Mouse (Mus musculus): Measurements from ENCODE around the gene Lekr1. TPM values are rescaled to one million over a fixed set of nuclear protein-coding genes. Genes with fewer than 3 reads are reported as not detected.

The Lekr1 gene
- polyA plus RNA-seq, 1 experiment from 2014 or later = 6.2 TPM

GRCm38 (mm10) chr3:65648913-65649312 is 17.1 kb upstream of the Lekr1 start:
- Histone ChIP-seq H3K36me3 (ENCODE audit: control insufficient read depth, insufficient read depth, low read length) (no peaks in the 10 kb centered on the region), H3K4me3 (ENCODE audit: low read depth, low read length) (no peak overlapping the region), H3K27ac (ENCODE audit: low read depth, low read length) (no peak overlapping the region), H3K9me3 (ENCODE audit: control insufficient read depth, low read length) (no peaks in the 10 kb centered on the region), H3K27me3 (ENCODE audit: control insufficient read depth, insufficient read depth, low read length) (no peaks in the 10 kb centered on the region), H3K9ac (ENCODE audit: low read length) (no peak overlapping the region), H3K4me2 (ENCODE audit: low read depth) (no peak overlapping the region), H3K4me1 (ENCODE audit: control insufficient read depth, insufficient read depth, low read length) (no peaks in the 10 kb centered on the region)
- peak; percentile 31; the same call in 1 of the 2 replicates for ATAC-seq (ENCODE audit: insufficient read depth, low FRiP score, low TSS enrichment)
- DNase-seq (ENCODE audit: low spot score) = no peak
- WGBS = 58% methylated on average over 1 of the region's 1 CpGs

GRCm38 (mm10) chr3:65650156-65650815 is 15.7 kb upstream of the Lekr1 start:
- no peak overlapping the region for H3K4me2 ChIP-seq (ENCODE audit: low read depth)
- H3K4me3 ChIP-seq (ENCODE audit: low read depth, low read length) = no peak overlapping the region
- no peaks in the 10 kb centered on the region for H3K4me1 ChIP-seq (ENCODE audit: control insufficient read depth, insufficient read depth, low read length)
- 64% methylated on average over 7 of the region's 7 CpGs for WGBS
- H3K9me3 ChIP-seq (ENCODE audit: control insufficient read depth, low read length) = no peaks in the 10 kb centered on the region
- H3K36me3 ChIP-seq (ENCODE audit: control insufficient read depth, insufficient read depth, low read length) = no peaks in the 10 kb centered on the region
- no peaks in the 10 kb centered on the region for H3K27me3 ChIP-seq (ENCODE audit: control insufficient read depth, insufficient read depth, low read length)
- DNase-seq (ENCODE audit: low spot score) (no peak), ATAC-seq (ENCODE audit: insufficient read depth, low FRiP score, low TSS enrichment) (no peak)
- no peak overlapping the region for H3K27ac ChIP-seq (ENCODE audit: low read depth, low read length)
- H3K9ac ChIP-seq (ENCODE audit: low read length) = no peak overlapping the region

DNA sequence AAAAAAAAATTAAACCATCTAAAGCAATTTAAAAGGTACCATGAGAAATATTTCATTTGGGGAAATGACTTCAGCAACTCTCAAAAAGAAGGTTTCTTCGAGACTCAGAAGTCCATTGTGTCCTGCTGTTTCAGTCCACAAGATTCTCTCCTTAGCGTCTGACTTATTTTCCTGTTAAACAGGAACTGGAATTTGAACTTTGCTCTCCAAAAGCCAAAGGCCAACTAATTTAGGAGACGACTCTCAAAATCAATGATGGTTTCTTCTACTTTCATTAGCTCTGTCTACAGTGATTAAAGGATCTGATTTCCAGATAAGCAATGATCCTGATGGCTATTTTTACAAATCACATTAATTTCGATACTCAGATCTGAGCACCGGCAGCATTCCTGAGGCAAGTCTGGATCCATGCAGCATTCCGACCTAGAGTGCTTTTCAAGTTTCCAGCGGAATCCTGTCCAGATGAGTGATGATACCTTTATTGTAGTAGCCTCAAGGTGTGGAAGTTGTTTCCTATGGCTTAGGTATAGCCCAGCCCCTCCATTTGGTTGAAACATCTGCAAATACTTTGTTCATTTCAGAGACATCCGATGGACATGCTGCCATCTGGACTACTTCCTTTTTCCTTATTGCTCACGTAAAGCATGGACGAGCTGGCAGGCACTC is 11.4 kb upstream of the Lekr1 start:
- Histone ChIP-seq H3K9me3 (ENCODE audit: control insufficient read depth, low read length) (no peaks in the 10 kb centered on the region), H3K27ac (ENCODE audit: low read depth, low read length) (no peak overlapping the region), H3K4me3 (ENCODE audit: low read depth, low read length) (no peak overlapping the region), H3K4me1 (ENCODE audit: control insufficient read depth, insufficient read depth, low read length) (peaks cover 11% of the 10 kb centered on the region; the same call in 1 of the 2 replicates), H3K27me3 (ENCODE audit: control insufficient read depth, insufficient read depth, low read length) (no peaks in the 10 kb centered on the region), H3K4me2 (ENCODE audit: low read depth) (no peak overlapping the region), H3K9ac (ENCODE audit: low read length) (no peak overlapping the region), H3K36me3 (ENCODE audit: control insufficient read depth, insufficient read depth, low read length) (no peaks in the 10 kb centered on the region)
- 50% methylated on average over 10 of the region's 10 CpGs for WGBS
- ATAC-seq (ENCODE audit: insufficient read depth, low FRiP score, low TSS enrichment) (no peak), DNase-seq (ENCODE audit: low spot score) (no peak)

GRCm38 (mm10) chr3:65656451-65656850 is 9.6 kb upstream of the Lekr1 start:
- H3K27ac ChIP-seq (ENCODE audit: low read depth, low read length) = no peak overlapping the region
- H3K9ac ChIP-seq (ENCODE audit: low read length) = no peak overlapping the region
- H3K4me3 ChIP-seq (ENCODE audit: low read depth, low read length) = no peak overlapping the region
- 56% methylated on average over 7 of the region's 7 CpGs for WGBS
- peaks cover 11% of the 10 kb centered on the region; the same call in 1 of the 2 replicates for H3K4me1 ChIP-seq (ENCODE audit: control insufficient read depth, insufficient read depth, low read length)
- DNase-seq (ENCODE audit: low spot score) (no peak), ATAC-seq (ENCODE audit: insufficient read depth, low FRiP score, low TSS enrichment) (0 out of 2 replicates have a peak, but pooled peaks have one; percentile 0)
- no peak overlapping the region for H3K4me2 ChIP-seq (ENCODE audit: low read depth)
- no peaks in the 10 kb centered on the region for H3K9me3 ChIP-seq (ENCODE audit: control insufficient read depth, low read length)
- no peaks in the 10 kb centered on the region for H3K27me3 ChIP-seq (ENCODE audit: control insufficient read depth, insufficient read depth, low read length)
- H3K36me3 ChIP-seq (ENCODE audit: control insufficient read depth, insufficient read depth, low read length) = no peaks in the 10 kb centered on the region

DNA sequence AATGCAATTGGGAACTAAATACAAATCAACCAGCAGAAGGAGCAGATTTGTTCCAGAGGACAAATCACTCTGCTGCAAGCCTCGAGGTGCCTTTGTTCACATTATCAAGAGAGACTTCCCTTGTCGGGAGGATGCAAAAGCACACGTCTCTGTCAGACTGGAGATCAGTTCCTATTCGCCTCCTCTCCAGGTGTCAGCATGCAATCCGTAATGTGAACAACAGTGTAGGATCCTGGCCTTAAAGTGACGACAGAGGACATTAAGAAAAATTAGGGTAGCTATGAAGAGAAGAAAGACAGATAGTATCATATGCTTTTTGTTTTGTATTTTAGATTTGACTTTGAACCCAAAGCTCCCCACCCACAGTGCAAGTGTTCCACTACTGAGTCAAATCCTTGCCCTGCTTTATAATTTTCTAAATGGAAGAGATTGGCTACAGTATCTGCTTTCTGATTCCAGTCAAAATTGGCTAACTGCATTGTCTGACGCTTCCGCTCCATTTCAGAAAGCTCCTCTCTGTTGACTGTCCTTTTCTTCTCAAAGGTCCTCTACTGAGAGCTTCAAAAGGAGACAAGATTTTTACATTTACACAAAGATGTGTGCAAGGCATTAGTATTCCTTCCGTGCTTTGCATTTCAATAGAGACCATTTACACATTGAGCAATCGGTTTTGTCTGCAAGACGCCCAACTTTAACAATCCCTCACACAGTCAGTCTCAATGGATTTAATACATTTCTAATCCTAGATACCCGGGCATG is 8.9 kb upstream of the Lekr1 start:
- Histone ChIP-seq H3K4me2 (ENCODE audit: low read depth) (peak overlapping the region; percentile 24; the same call in 1 of the 2 replicates), H3K27ac (ENCODE audit: low read depth, low read length) (0 out of 2 replicates have a peak overlapping the region, but pooled peaks have one; percentile 46), H3K9me3 (ENCODE audit: control insufficient read depth, low read length) (no peaks in the 10 kb centered on the region), H3K36me3 (ENCODE audit: control insufficient read depth, insufficient read depth, low read length) (no peaks in the 10 kb centered on the region), H3K4me1 (ENCODE audit: control insufficient read depth, insufficient read depth, low read length) (peaks cover 11% of the 10 kb centered on the region; the same call in 1 of the 2 replicates), H3K27me3 (ENCODE audit: control insufficient read depth, insufficient read depth, low read length) (no peaks in the 10 kb centered on the region), H3K4me3 (ENCODE audit: low read depth, low read length) (no peak overlapping the region), H3K9ac (ENCODE audit: low read length) (no peak overlapping the region)
- ATAC-seq (ENCODE audit: insufficient read depth, low FRiP score, low TSS enrichment) = peak; percentile 15; the same call in 1 of the 2 replicates
- peak; percentile 40 for DNase-seq (ENCODE audit: low spot score)
- WGBS = 19% methylated on average over 12 of the region's 12 CpGs

DNA sequence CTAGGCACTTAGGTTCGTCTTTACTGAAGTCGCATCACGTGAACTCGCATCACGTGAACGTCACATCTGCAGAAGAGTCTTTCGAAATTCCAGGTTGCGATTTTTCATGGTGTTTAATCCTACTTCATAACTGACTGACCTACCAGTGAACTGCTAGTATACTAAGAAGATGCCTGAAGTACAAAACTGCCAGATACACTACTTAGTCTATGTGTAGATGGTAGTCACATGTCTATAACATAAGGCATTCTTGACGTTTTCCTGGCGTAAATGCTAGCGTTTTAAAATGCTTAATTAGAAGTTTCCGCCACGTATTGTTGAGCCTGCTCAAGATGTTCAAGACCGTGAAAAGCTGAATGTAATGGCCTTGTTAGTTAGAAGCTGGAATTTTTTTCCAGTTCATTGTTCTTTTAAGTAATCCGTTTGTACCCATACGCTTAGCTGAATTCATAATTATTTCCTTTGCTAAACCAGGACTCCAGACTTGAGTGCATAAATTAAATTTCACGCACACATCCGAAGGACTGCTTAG is 7.9 kb upstream of the Lekr1 start:
- no peak overlapping the region for H3K27ac ChIP-seq (ENCODE audit: low read depth, low read length)
- H3K4me2 ChIP-seq (ENCODE audit: low read depth) = peak overlapping the region; percentile 96
- WGBS = 4% methylated on average over 18 of the region's 18 CpGs
- H3K9ac ChIP-seq (ENCODE audit: low read length) = peak overlapping the region; percentile 72
- H3K4me1 ChIP-seq (ENCODE audit: control insufficient read depth, insufficient read depth, low read length) = peaks cover 11% of the 10 kb centered on the region; the same call in 1 of the 2 replicates
- peak overlapping the region; percentile 61 for H3K4me3 ChIP-seq (ENCODE audit: low read depth, low read length)
- H3K27me3 ChIP-seq (ENCODE audit: control insufficient read depth, insufficient read depth, low read length) = no peaks in the 10 kb centered on the region
- no peaks in the 10 kb centered on the region for H3K36me3 ChIP-seq (ENCODE audit: control insufficient read depth, insufficient read depth, low read length)
- H3K9me3 ChIP-seq (ENCODE audit: control insufficient read depth, low read length) = no peaks in the 10 kb centered on the region
- DNase-seq (ENCODE audit: low spot score) (peak; percentile 30), ATAC-seq (ENCODE audit: insufficient read depth, low FRiP score, low TSS enrichment) (peak; percentile 9)

GRCm38 (mm10) chr3:65658721-65659619 is 7.1 kb upstream of the Lekr1 start:
- H3K36me3 ChIP-seq (ENCODE audit: control insufficient read depth, insufficient read depth, low read length) = no peaks in the 10 kb centered on the region
- H3K9me3 ChIP-seq (ENCODE audit: control insufficient read depth, low read length) = no peaks in the 10 kb centered on the region
- H3K4me1 ChIP-seq (ENCODE audit: control insufficient read depth, insufficient read depth, low read length) = peaks cover 11% of the 10 kb centered on the region; the same call in 1 of the 2 replicates
- WGBS = under 1% methylated on average over 72 of the region's 72 CpGs
- H3K4me3 ChIP-seq (ENCODE audit: low read depth, low read length) = peak overlapping the region; percentile 61
- peak overlapping the region; percentile 49; the same call in 1 of the 2 replicates for H3K27ac ChIP-seq (ENCODE audit: low read depth, low read length)
- DNase-seq (ENCODE audit: low spot score) = peak; percentile 80
- H3K27me3 ChIP-seq (ENCODE audit: control insufficient read depth, insufficient read depth, low read length) = no peaks in the 10 kb centered on the region
- H3K4me2 ChIP-seq (ENCODE audit: low read depth) = peak overlapping the region; percentile 96
- H3K9ac ChIP-seq (ENCODE audit: low read length) = peak overlapping the region; percentile 72
- ATAC-seq (ENCODE audit: insufficient read depth, low FRiP score, low TSS enrichment) = peak; percentile 77

DNA sequence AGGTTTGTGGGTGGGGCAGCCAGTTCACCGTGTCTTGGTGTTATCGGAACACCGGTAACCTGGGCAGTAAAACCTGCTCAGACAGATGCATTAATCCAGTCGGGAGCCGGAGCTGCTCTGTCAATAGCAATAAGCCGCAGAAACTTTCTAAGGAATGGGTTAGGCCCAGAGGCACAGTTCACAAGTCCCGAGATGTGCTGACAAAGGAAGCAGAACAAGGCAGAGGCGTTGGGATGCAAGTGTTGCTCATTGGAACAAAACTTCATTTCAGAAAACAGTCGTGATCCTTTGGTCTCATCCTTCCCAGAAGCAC is 6.5 kb upstream of the Lekr1 start:
- DNase-seq (ENCODE audit: low spot score) (no peak), ATAC-seq (ENCODE audit: insufficient read depth, low FRiP score, low TSS enrichment) (peak; percentile 5; the same call in 1 of the 2 replicates)
- Histone ChIP-seq H3K4me3 (ENCODE audit: low read depth, low read length) (peak overlapping the region; percentile 61), H3K27ac (ENCODE audit: low read depth, low read length) (peak overlapping the region; percentile 49; the same call in 1 of the 2 replicates), H3K27me3 (ENCODE audit: control insufficient read depth, insufficient read depth, low read length) (no peaks in the 10 kb centered on the region), H3K9me3 (ENCODE audit: control insufficient read depth, low read length) (no peaks in the 10 kb centered on the region), H3K9ac (ENCODE audit: low read length) (peak overlapping the region; percentile 72), H3K36me3 (ENCODE audit: control insufficient read depth, insufficient read depth, low read length) (no peaks in the 10 kb centered on the region), H3K4me2 (ENCODE audit: low read depth) (peak overlapping the region; percentile 96), H3K4me1 (ENCODE audit: control insufficient read depth, insufficient read depth, low read length) (peaks cover 11% of the 10 kb centered on the region; the same call in 1 of the 2 replicates)
- WGBS = 2% methylated on average over 9 of the region's 9 CpGs
